Mouse (Mus musculus) kidney, embryonic 16.5 days (tissue): ENCODE data around the gene Gm49380. TPM values are rescaled to one million over a fixed set of nuclear protein-coding genes. Genes with fewer than 3 reads are reported as not detected.
A peak's percentile ranks its signal among the peaks of the same experiment; 100 is the strongest.

Experiments
- ATAC-seq: fragments of 200-750 bp; cut with Nextera tagmentation; 2 replicates; pipeline ENCODE4 v1.8.0; 2017; ENCODE audit warnings: moderate TSS enrichment; ENCODE audit not compliant: low FRiP score, low TSS enrichment
- H3K27ac ChIP-seq: fragments of 300-500 bp; sonication (generic); 2 replicates; pipeline ENCODE4 v1.5.1; 2014; ENCODE audit warnings: low read length
- H3K27me3 ChIP-seq: fragments of 300-500 bp; sonication (generic); 2 replicates; pipeline ENCODE4 v1.6.1; 2014; ENCODE audit warnings: low read length, control low read depth, mixed read lengths; ENCODE audit not compliant: insufficient read depth
- H3K36me3 ChIP-seq: fragments of 300-500 bp; sonication (generic); 2 replicates; pipeline ENCODE4 v1.6.1; 2014; ENCODE audit warnings: low read length, control low read depth, mixed read lengths; ENCODE audit not compliant: insufficient read depth
- H3K4me1 ChIP-seq: fragments of 300-500 bp; sonication (generic); 2 replicates; pipeline ENCODE4 v1.6.1; 2014; ENCODE audit warnings: low read length, control low read depth, mixed read lengths; ENCODE audit not compliant: insufficient read depth
- H3K4me2 ChIP-seq: fragments of 300-500 bp; sonication (generic); replicated peaks from 2 replicates; pipeline ENCODE4 v1.6.1; 2014; ENCODE audit warnings: low read depth, low read length
- H3K4me3 ChIP-seq: fragments of 300-500 bp; sonication (generic); 2 replicates; pipeline ENCODE4 v1.5.1; 2014; ENCODE audit warnings: mild to moderate bottlenecking, low read length
- H3K9ac ChIP-seq: fragments of 300-500 bp; sonication (generic); replicated peaks from 2 replicates; pipeline ENCODE4 v1.6.1; 2014; ENCODE audit warnings: low read length
- H3K9me3 ChIP-seq: fragments of 300-500 bp; sonication (generic); 2 replicates; pipeline ENCODE4 v1.6.1; 2016; ENCODE audit warnings: low read length, control low read depth
- WGBS: fragments of 180-500 bp; shearing (Covaris S2); extraction: QIAGEN DNeasy Blood & Tissue Kit; methylation state at CpG from one replicate; pipeline ENCODE4 v1.1.7; 2014; 5-methylcytosine and 5-hydroxymethylcytosine counted together
- polyA plus RNA-seq: library from polyadenylated mRNA; unstranded; fragments of >200 nt; fragmentation: Nextera tagmentation; extraction: Ambion mirVana; gene quantifications from 2 replicates; pipeline ENCODE4 v1.2.1, GENCODE M21; 2015

The Gm49380 gene
- polyA plus RNA-seq, 1 experiment from 2014 or later, result 0.25 TPM

DNA sequence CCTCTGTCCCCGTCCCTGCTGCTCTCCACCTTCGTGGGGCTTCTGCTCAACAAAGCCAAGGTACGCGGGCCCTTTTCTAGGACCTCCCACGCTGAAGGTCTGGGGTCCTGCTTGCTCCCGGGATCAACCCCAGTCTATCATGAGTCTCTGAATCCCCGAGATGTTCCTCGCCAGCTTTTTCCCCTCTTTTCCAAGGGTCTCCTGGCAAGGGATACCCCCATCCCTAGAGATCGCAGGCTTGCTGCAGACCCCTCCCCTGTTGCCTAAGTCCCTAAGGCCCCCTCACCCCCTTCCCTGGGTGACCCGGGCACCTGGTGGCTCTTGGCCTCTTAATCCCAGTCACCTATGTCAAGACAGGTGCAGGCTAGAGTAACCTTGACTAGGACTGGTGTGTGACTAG is 28.0 kb downstream of the Gm49380 start:
- Histone ChIP-seq H3K36me3 (no peaks in the 10 kb centered on the region), H3K9ac (peak overlapping the region; percentile 73), H3K4me3 (peak overlapping the region; percentile 60), H3K4me1 (peaks cover 69% of the 10 kb centered on the region), H3K9me3 (no peaks in the 10 kb centered on the region), H3K27ac (no peak overlapping the region), H3K27me3 (0 out of 2 replicates have a peak, but pooled peaks cover 3% of the 10 kb centered on the region), H3K4me2 (peak overlapping the region; percentile 91)
- 5% methylated on average over 10 of the region's 10 CpGs for WGBS
- ATAC-seq, result no peak; the same call in 1 of the 2 replicates

DNA sequence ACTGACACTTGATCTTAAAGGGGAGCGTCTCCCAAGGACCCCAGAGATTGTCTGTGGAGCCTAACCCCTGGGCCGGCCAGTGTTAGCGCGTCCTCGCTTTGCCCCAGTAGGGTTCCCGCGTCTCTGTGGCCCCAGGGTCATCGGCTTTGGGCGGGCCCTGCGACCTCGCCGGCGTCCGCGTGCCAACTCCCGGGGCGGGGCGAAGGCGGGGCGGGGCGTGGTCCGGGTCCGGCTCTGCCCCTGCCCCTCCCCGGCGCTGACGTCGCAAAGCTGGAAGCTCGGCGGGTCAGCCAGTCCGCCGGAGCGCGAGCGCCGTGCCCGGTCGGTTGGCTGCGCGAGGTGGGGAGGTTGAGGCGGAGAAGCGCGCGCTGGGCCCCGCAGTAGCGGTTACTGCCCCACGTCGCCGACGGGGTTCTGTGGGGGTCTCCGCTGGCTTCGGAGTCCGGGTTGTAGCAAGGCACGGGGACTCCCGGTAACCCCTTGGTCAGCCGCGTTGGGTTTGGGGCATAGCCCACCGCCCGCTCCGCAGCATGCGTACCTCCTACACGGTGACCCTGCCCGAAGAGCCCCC is 28.6 kb downstream of the Gm49380 start:
- Histone ChIP-seq H3K27me3 (0 out of 2 replicates have a peak, but pooled peaks cover 3% of the 10 kb centered on the region), H3K9me3 (no peaks in the 10 kb centered on the region), H3K4me3 (peak overlapping the region; percentile 60), H3K4me2 (peak overlapping the region; percentile 91), H3K36me3 (no peaks in the 10 kb centered on the region), H3K9ac (peak overlapping the region; percentile 73), H3K27ac (peak overlapping the region; percentile 66; the same call in 1 of the 2 replicates), H3K4me1 (peaks cover 74% of the 10 kb centered on the region)
- WGBS, result 0% methylated on average over 54 of the region's 62 CpGs
- ATAC-seq, result peak; percentile 61

DNA sequence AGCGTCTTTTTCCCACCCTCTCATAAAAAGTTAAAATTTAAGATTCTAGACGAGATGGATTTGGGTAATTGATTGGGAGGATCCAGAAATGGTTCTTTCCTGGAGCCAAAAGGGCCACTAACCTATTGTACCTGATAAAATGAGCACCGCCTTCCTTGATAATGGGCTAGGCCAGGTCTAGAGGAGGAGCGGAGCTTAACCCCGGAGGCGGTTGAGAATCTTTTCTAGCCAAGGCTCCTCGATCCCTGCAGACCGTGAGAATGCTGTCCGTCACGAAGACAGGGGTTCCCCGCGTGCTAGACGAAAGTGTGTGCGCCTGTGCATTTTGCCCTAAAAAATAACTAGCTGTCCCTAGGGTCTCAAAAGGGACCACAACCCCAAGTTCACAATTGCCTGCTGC is 29.1 kb downstream of the Gm49380 start:
- H3K27ac ChIP-seq, result peak overlapping the region; percentile 66
- no peaks in the 10 kb centered on the region for H3K9me3 ChIP-seq
- no peak for ATAC-seq
- peak overlapping the region; percentile 91 for H3K4me2 ChIP-seq
- H3K27me3 ChIP-seq, result 0 out of 2 replicates have a peak, but pooled peaks cover 3% of the 10 kb centered on the region
- H3K4me1 ChIP-seq, result peaks cover 74% of the 10 kb centered on the region
- 2% methylated on average over 14 of the region's 14 CpGs for WGBS
- H3K4me3 ChIP-seq, result peak overlapping the region; percentile 60
- no peaks in the 10 kb centered on the region for H3K36me3 ChIP-seq
- peak overlapping the region; percentile 56 for H3K9ac ChIP-seq

DNA sequence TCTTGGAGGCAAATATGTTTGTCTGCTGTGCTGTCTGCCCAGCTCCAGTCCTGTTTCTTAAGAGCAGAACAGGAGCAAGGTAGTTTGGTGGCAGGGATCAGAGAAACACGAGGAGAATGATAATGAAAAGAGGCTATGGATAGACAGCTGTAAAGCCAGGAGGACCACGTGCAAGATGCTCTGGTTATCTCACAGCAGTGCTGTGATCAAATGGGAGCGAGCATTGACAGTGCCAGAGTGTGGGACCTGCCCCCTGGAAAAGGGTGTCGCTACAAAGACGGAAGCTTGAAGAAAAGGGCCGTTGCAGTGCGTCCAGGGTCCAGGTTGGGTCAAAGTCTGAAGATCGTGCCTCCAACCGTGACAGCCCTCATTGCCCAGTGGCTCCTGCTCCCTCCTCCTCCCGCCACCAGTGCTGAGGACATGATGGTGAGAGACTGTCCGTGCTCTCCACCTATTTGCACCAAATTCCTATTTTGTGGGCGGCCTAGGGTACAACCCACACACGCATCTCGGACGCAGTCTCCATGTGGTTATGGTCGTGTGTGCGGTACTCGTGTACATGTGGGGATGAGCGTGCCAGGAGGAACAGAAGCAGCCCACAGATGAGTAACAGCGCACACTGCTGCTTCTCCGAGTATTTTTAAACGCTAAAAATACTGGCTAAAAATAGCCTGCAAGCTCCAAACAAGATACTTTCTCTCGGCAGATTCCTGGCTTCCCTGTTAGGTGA is 29.7 kb downstream of the Gm49380 start:
- H3K4me1 ChIP-seq, result peaks cover 74% of the 10 kb centered on the region
- peak overlapping the region; percentile 91 for H3K4me2 ChIP-seq
- H3K36me3 ChIP-seq, result no peaks in the 10 kb centered on the region
- H3K9me3 ChIP-seq, result no peaks in the 10 kb centered on the region
- ATAC-seq, result peak; percentile 43
- H3K27me3 ChIP-seq, result 0 out of 2 replicates have a peak, but pooled peaks cover 3% of the 10 kb centered on the region
- peak overlapping the region; percentile 66 for H3K27ac ChIP-seq
- 9% methylated on average over 23 of the region's 23 CpGs for WGBS
- H3K4me3 ChIP-seq, result peak overlapping the region; percentile 60
- H3K9ac ChIP-seq, result no peak overlapping the region; the same call in 1 of the 2 replicates

DNA sequence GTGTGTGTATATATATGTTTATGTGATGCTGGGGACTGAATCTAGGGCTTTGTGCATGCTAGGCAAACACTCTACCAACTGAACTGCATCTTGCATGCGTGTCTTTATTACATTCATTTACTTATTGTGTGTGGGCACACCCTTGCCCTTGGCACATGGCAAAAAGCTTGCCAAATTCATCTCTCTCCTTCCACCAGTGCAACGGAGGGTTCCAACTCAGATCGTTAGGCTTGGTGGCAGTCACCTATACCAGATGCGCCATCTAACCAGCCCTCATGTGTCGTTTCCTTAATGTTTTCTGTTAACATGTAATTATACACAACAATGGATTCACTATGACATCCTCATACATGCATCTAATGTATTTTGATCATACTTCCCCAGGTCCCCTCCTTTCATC is 31.0 kb downstream of the Gm49380 start:
- no peak overlapping the region for H3K9ac ChIP-seq
- ATAC-seq, result no peak
- 90% methylated on average over 5 of the region's 5 CpGs for WGBS
- 0 out of 2 replicates have a peak, but pooled peaks cover 3% of the 10 kb centered on the region for H3K27me3 ChIP-seq
- no peaks in the 10 kb centered on the region for H3K36me3 ChIP-seq
- H3K4me2 ChIP-seq, result no peak overlapping the region
- H3K9me3 ChIP-seq, result no peaks in the 10 kb centered on the region
- no peak overlapping the region for H3K27ac ChIP-seq
- H3K4me1 ChIP-seq, result peaks cover 69% of the 10 kb centered on the region
- no peak overlapping the region for H3K4me3 ChIP-seq

DNA sequence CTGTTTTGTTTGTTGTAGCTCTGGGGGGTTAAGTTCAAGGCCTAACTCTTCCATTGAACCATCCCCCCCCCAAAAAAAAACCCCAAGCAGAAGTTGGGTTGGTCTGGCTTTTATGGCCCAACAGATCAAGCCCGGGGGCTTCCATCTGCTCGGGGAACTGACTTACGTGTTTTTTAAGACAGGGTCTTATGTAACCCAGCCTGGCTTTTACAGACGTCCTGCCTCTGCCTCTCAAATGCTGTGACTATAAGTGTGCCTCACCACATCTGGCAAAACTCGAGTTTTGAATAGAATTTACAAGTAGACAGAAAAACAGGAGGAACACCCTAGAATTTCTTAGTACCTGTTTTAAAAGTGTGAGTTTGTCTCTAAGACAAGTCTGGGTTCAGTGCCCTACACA is 31.7 kb downstream of the Gm49380 start:
- Histone ChIP-seq H3K27ac (peak overlapping the region; percentile 37; the same call in 1 of the 2 replicates), H3K27me3 (0 out of 2 replicates have a peak, but pooled peaks cover 3% of the 10 kb centered on the region), H3K9me3 (no peaks in the 10 kb centered on the region), H3K36me3 (no peaks in the 10 kb centered on the region), H3K4me2 (no peak overlapping the region), H3K9ac (no peak overlapping the region), H3K4me1 (peaks cover 63% of the 10 kb centered on the region), H3K4me3 (no peak overlapping the region)
- WGBS, result 63% methylated on average over 5 of the region's 5 CpGs
- ATAC-seq, result no peak

DNA sequence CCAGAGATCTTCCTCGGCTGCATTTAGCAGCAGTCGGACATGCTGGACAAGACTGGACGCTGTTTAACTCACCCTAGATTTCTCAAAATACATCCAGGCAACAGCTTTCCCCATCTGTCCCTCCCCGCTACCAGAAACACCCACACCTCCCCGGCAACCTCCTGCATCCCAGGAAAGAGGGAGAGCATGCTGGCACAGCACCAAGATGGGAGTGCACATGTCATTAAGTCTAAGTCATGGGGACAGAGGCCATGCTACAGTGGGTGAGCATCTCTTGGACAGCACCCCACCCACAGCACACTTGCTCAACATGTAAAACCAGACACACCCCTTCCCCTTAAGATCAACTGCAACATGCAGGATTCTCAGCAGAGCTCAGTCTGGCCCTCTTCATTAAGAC is 32.3 kb downstream of the Gm49380 start:
- H3K27ac ChIP-seq, result peak overlapping the region; percentile 85
- ATAC-seq, result no peak
- WGBS, result 62% methylated on average over 5 of the region's 5 CpGs

DNA sequence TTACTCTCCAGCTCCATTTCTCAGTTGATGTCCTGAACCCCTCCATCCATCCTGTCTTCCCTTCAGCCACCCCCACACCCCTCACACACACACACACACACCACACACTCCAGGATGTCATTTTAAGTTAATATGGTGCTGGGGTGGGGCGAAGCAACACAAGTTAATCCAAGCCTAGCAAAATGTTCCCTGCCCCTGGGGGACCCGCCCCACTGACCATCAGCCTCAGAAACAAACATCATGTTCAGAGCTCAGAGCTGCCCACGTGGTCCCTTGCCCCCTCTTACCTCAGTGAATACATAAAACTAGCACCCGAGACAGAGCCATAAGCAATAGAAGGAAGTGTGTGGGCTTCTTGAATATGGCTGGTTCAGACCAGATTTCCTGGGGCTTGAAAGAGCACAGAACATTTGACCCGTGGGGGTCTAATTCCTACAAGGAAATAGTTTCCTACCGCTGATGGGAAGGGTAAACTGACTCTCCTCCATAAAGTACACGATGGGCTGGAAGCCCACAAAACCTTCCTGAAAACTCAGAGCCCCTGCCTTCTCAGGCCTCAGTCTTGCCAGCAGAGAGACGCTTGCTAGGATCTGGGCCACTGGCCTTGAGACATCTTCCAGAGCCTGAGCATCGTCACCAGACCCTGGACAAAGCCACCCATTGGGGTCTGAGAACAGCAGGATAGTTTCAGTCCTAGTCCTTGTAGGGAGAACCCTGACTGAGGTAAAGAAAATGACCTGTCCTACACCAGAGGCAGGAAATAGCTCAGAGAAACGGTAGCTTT is 33.1 kb downstream of the Gm49380 start:
- H3K27ac ChIP-seq, result peak overlapping the region; percentile 88
- WGBS, result 44% methylated on average over 10 of the region's 10 CpGs
- H3K4me2 ChIP-seq, result no peak overlapping the region
- H3K9ac ChIP-seq, result no peak overlapping the region
- H3K27me3 ChIP-seq, result 0 out of 2 replicates have a peak, but pooled peaks cover 3% of the 10 kb centered on the region
- peaks cover 63% of the 10 kb centered on the region for H3K4me1 ChIP-seq
- H3K4me3 ChIP-seq, result no peak overlapping the region
- H3K36me3 ChIP-seq, result no peaks in the 10 kb centered on the region
- no peaks in the 10 kb centered on the region for H3K9me3 ChIP-seq
- peak; percentile 14; the same call in 1 of the 2 replicates for ATAC-seq

More for the DNA sequence above, 32.3 kb downstream of the Gm49380 start:
- H3K27me3 ChIP-seq, result 0 out of 2 replicates have a peak, but pooled peaks cover 3% of the 10 kb centered on the region
- H3K9me3 ChIP-seq, result no peaks in the 10 kb centered on the region
- no peak overlapping the region for H3K4me3 ChIP-seq
- peaks cover 63% of the 10 kb centered on the region for H3K4me1 ChIP-seq
- no peak overlapping the region for H3K9ac ChIP-seq
- no peaks in the 10 kb centered on the region for H3K36me3 ChIP-seq
- H3K4me2 ChIP-seq, result no peak overlapping the region

DNA sequence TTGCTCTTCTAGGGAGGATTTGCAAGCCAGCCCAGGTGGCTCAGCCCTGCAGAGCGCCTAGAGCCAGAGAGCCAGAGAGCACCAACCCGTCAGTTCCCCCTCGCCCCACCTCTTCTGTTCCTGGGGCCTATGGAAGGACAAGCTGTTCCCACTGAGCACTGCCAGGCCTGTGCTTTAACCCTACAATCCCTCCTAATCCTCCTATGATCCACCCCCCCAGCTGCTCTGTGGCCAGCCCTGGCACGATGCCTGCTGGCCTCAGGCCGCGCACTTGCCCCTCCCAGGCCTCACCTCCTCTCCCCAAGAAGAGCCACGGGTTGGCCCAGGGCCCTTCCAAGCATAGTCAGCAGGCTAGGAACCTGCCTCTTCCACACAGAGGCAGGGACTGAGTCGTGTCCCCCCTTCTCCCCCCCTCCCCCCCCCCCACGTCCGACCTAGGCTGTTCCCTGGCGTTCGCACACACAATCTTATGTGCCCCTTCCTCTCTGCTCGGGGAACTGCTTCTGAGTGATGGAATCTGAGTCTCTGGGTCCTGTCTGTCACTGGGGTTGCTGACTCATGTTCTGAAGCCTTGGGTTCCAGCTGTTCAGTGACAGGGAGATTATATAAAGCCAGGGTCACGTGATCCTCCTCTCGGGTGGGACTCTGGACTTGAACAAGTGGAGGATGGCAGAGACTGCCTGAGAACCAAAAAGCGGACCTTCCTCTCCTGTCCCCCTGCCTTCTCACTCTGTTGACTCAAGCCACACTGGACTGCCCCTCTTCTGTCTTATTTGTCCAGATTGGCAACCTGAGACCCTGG is 34.1 kb downstream of the Gm49380 start:
- Histone ChIP-seq H3K4me2 (peak overlapping the region; percentile 16; the same call in 1 of the 2 replicates), H3K36me3 (no peaks in the 10 kb centered on the region), H3K27me3 (0 out of 2 replicates have a peak, but pooled peaks cover 3% of the 10 kb centered on the region), H3K9ac (peak overlapping the region; percentile 24; the same call in 1 of the 2 replicates), H3K4me1 (peaks cover 61% of the 10 kb centered on the region), H3K4me3 (no peak overlapping the region), H3K27ac (peak overlapping the region; percentile 88), H3K9me3 (no peaks in the 10 kb centered on the region)
- ATAC-seq, result peak; percentile 77
- 29% methylated on average over 16 of the region's 16 CpGs for WGBS
